Mouse (Mus musculus) macrophage (primary cell): ENCODE measurements around the gene Prkch. TPM values are rescaled to one million over a fixed set of nuclear protein-coding genes. Genes with fewer than 3 reads are reported as not detected.
"Not testable (repeated sequence)": the region's sequence is repeated elsewhere in the genome, so short reads cannot be mapped to it uniquely, and the experiment has no call there.

Experiments used
- H3K27ac ChIP-seq: fragments of 350-480 bp; formaldehyde crosslinking; 2 replicates; pipeline ENCODE4 v1.9.0; 2021
- H3K36me3 ChIP-seq: fragments of 350-480 bp; formaldehyde crosslinking; 2 replicates; pipeline ENCODE4 v1.9.0; 2021; ENCODE audit errors: inconsistent target
- H3K4me3 ChIP-seq: fragments of 350-480 bp; formaldehyde crosslinking; 2 replicates; pipeline ENCODE4 v1.9.0; 2021; ENCODE audit errors: inconsistent target
- H3K79me2 ChIP-seq: fragments of 350-480 bp; formaldehyde crosslinking; 2 replicates; pipeline ENCODE4 v1.9.0; 2021; ENCODE audit errors: inconsistent target
- WGBS: methylation state at CpG from one replicate; pipeline ENCODE4 v1.1.7; 2026; ENCODE audit warnings: inconsistent platforms; ENCODE audit not compliant: missing documents; 5-methylcytosine and 5-hydroxymethylcytosine counted together
- polyA plus RNA-seq: library from polyadenylated mRNA; stranded (reverse); fragments of 250-400 nt; gene quantifications from 3 replicates; pipeline ENCODE4 v1.2.4, GENCODE M21; 2018; ENCODE audit warnings: inconsistent platforms
- total RNA-seq, 78 experiments: library from RNA; depleted of rRNA; stranded (reverse); fragments of 250-400 nt; gene quantifications; 1 replicate in 9 of 78; 2 replicates in 24 of 78; 3 replicates in 43 of 78; 4 replicates in 2 of 78; pipeline ENCODE4 v1.2.4; 2018; ENCODE audit warnings: inconsistent platforms in 56 of 78

Prkch gene
- 100 to 1,000 TPM in 18 of 26 experiments, 10 to 100 TPM in 8; 25.8 to 187 (median 153) TPM for total RNA-seq (2018; cell fraction: chromatin; rRNA removed)
- total RNA-seq (2018; cell fraction: cytosol; rRNA removed): 10 to 100 TPM; 34.1 to 62.5 (median 56.8) TPM
- 100 to 1,000 TPM in 7 of 26 experiments, 10 to 100 TPM in 19; 23.4 to 142 (median 85.8) TPM for total RNA-seq (2018; cell fraction: nucleus; rRNA removed)
- 34.7 to 50.3 TPM (median 37.2 TPM) in 3 replicates for polyA plus RNA-seq

GRCm38 (mm10) chr12:73584610-73585240 is at the start of gene Prkch:
TSS of gene Prkch (plus strand) at chr12:73584796.
- H3K27ac ChIP-seq: peak within 1 kb of the TSS; percentile 54
- H3K4me3 ChIP-seq: peak within 1 kb of the TSS; percentile 91
- H3K36me3 ChIP-seq: no peaks in the 10 kb centered on the region
- peaks cover 44% of the 10 kb centered on the region for H3K79me2 ChIP-seq
- WGBS: under 1% methylated on average over 41 of the region's 61 CpGs

GRCm38 (mm10) chr12:73537499-73538138 is 47.0 kb upstream of the Prkch start:
- no peak overlapping the region for H3K27ac ChIP-seq

DNA sequence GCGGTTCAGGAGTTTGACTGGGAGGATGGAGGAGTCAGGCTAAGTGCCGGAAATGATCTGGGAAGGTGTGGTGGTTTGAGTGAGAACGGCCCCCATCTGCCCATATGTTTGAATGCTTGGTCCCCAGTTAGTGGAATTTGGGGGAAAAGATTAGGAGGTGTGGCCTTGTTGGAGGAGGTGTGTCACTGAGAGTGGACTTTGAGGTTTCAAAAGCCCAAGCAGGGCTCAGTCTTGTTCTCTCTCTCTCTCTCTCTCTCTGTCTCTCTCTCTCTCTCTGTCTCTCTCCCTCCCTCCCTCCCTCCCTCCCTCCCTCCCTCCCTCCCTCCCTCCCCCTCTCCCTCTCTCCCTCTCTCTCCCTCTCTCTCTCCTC is 46.5 kb upstream of the Prkch start:
- not testable (repeated sequence) for H3K79me2 ChIP-seq, H3K36me3 ChIP-seq, H3K27ac ChIP-seq, H3K4me3 ChIP-seq
- WGBS: 44% methylated on average over 3 of the region's 3 CpGs

More at GRCm38 (mm10) chr12:73537499-73538138, 47.0 kb upstream of the Prkch start:
- Histone ChIP-seq H3K79me2 (no peaks in the 10 kb centered on the region), H3K4me3 (no peak overlapping the region), H3K36me3 (no peaks in the 10 kb centered on the region)
- 47% methylated on average over 14 of the region's 17 CpGs for WGBS

DNA sequence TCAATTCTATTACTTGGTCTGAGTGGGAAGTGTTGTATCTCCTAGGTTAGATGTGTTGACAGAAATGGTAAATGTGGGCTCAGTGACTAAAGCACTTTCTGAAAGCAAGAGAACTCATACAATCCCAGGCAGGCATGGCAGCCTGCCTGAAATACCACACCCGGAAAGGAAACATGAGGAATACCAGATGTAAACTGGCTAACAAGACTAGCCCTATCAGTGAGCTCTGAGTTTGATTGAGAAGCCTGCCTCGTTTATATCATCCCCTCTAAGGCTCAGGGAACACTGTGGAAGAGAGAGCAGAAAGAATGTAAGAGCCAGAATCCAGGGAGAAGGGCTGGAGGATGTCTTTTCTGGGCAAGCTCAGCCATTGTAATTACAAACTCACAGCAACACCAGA is 45.4 kb upstream of the Prkch start:
- no peaks in the 10 kb centered on the region for H3K79me2 ChIP-seq
- no peak overlapping the region for H3K27ac ChIP-seq
- 84% methylated on average over 2 of the region's 2 CpGs for WGBS
- H3K4me3 ChIP-seq: no peak overlapping the region
- H3K36me3 ChIP-seq: no peaks in the 10 kb centered on the region

DNA sequence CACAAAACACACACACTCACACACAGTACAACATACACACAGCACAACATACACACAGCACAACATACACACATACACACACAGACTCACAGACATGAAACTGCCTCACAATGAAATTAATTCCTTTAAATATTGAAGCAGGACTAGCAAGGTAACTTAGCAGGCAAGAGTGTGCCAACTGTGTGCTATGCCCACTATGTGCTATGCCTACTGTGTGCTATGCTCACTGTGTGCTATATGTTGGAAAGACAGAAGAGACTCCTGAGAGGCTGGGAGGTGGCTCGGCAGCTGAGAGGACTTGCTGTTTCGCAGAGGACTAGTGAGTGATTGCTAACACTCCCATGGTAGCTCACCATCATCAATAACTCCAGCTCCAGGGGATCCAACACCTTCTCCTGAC is 44.2 kb upstream of the Prkch start:
- no peaks in the 10 kb centered on the region for H3K36me3 ChIP-seq
- no peak overlapping the region for H3K27ac ChIP-seq
- no peaks in the 10 kb centered on the region for H3K79me2 ChIP-seq
- WGBS: 85% methylated on average over 2 of the region's 2 CpGs
- H3K4me3 ChIP-seq: no peak overlapping the region

GRCm38 (mm10) chr12:73543191-73543590 is 41.4 kb upstream of the Prkch start:
- no peak overlapping the region for H3K4me3 ChIP-seq
- WGBS: 96% methylated on average over 4 of the region's 5 CpGs
- H3K79me2 ChIP-seq: no peaks in the 10 kb centered on the region
- H3K27ac ChIP-seq: no peak overlapping the region
- H3K36me3 ChIP-seq: no peaks in the 10 kb centered on the region

DNA sequence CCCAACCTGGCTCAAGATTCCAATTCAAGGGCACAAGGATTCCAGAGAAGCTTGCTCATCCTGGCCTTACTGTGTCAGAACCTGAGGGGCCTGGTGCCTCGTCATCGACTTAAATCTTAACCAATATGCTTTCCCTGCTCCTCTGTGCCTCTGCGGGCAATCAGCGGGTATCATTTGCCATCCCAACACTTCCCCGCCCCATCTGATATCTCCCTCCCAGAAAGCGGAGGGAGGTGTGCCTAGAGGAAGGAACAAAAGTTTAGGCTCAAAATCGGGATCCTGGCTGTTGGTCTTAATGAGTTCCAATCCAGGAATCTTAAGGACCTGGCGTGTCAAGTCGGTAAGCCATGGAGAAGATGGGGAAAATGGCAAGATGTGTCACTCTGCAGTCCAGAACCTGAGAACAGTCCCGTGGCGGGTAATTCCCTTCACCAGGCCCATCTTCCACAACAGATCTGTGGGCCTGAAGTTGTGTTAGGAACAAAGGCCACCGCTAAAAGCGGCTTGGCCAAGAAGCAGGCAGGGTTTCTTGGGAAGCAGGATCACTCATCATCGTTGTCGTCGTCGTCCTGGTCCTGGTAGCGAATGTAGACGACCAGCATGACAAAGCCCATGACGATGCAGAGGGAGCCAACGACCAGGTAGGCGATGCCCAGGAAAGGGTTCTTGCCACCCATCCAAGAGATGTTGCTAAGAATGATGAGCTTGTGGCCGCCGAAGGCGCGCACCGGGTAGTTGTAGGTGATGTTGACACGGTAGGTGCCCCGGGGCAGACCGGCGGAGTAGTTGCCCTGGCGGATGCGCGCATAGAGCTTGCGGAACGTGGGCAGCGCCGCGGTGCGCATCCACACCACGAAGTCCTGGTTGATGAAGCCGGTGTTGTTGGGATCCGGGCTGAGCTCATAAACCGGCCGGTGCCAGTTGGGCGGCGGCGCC is 39.6 kb upstream of the Prkch start:
- Histone ChIP-seq H3K36me3 (no peaks in the 10 kb centered on the region), H3K27ac (no peak overlapping the region), H3K4me3 (no peak overlapping the region), H3K79me2 (no peaks in the 10 kb centered on the region)
- 30% methylated on average over 48 of the region's 48 CpGs for WGBS

DNA sequence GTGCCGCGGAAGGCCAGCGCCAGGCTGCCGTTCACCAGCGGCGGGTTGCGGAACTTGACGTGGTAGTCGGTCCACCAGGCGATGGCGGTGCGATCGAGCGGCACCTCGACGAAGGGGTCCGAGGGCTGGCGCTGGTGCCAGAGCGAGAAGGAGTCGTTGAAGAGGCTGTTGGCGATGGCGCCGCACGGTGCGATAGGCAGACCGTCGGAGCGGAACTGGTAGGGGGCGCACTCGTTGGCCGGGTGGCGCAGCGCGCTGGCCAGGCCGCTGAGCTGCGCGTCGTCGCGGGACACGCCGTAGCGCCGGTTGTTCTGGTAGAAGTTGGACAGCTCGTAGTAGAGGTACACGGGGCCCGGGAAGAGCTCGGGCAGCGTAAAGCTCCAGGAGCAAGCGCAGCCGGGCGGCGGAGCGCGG is 38.9 kb upstream of the Prkch start:
- Histone ChIP-seq H3K79me2 (no peaks in the 10 kb centered on the region), H3K4me3 (no peak overlapping the region), H3K27ac (no peak overlapping the region), H3K36me3 (no peaks in the 10 kb centered on the region)
- WGBS: 5% methylated on average over 55 of the region's 55 CpGs

- Histone ChIP-seq H3K36me3 (no peaks in the 10 kb centered on the region), H3K27ac (no peak within 1 kb of the TSS), H3K79me2 (no peaks in the 10 kb centered on the region), H3K4me3 (no peak within 1 kb of the TSS)
- 14% methylated on average over 50 of the region's 61 CpGs for WGBS
Observed at GRCm38 (mm10) chr12:73546086-73546711, 38.4 kb upstream of the Prkch start, which contains the start of gene Tmem30b. TSS of gene Tmem30b (minus strand) at chr12:73546392.

DNA sequence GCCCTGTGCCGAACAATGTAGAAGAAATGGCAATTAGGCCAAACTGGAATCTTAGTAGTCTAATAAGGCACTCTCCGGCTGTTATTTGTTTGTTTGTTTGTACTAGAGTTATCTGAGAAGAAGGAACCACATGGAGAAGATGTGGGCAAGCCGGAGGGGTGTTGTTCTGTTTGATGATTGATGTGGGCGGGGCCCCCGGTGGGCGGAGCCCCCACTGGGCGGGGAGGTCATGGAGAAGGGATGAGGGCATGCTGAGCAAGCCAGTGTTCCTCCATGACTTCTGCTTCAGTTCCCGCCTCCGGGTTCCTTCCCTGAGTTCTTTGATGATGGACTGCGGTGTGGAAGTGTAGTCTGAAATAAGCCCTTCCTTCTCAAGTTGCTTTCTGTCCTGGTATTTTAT is 37.0 kb upstream of the Prkch start:
- WGBS: 47% methylated on average over 10 of the region's 10 CpGs
- no peak overlapping the region for H3K4me3 ChIP-seq
- H3K79me2 ChIP-seq: no peaks in the 10 kb centered on the region
- H3K36me3 ChIP-seq: no peaks in the 10 kb centered on the region
- H3K27ac ChIP-seq: no peak overlapping the region

- no peak overlapping the region for H3K4me3 ChIP-seq
- H3K27ac ChIP-seq: no peak overlapping the region
- 74% methylated on average over 8 of the region's 8 CpGs for WGBS
- H3K79me2 ChIP-seq: no peaks in the 10 kb centered on the region
- no peaks in the 10 kb centered on the region for H3K36me3 ChIP-seq
Observed at GRCm38 (mm10) chr12:73548259-73548658, 36.3 kb upstream of the Prkch start.

GRCm38 (mm10) chr12:73554155-73554554 is 30.4 kb upstream of the Prkch start:
- 6% methylated on average over 5 of the region's 5 CpGs for WGBS
- H3K79me2 ChIP-seq: no peaks in the 10 kb centered on the region
- no peak overlapping the region for H3K27ac ChIP-seq
- no peaks in the 10 kb centered on the region for H3K36me3 ChIP-seq
- H3K4me3 ChIP-seq: no peak overlapping the region

GRCm38 (mm10) chr12:73558525-73559195 is 25.9 kb upstream of the Prkch start:
- no peak overlapping the region for H3K4me3 ChIP-seq
- 88% methylated on average over 5 of the region's 20 CpGs for WGBS
- no peaks in the 10 kb centered on the region for H3K79me2 ChIP-seq

GRCm38 (mm10) chr12:73560091-73560490 is 24.5 kb upstream of the Prkch start:
- Histone ChIP-seq H3K27ac (no peak overlapping the region), H3K79me2 (no peaks in the 10 kb centered on the region), H3K4me3 (no peak overlapping the region), H3K36me3 (no peaks in the 10 kb centered on the region)
- WGBS: 67% methylated on average over 7 of the region's 7 CpGs

More at GRCm38 (mm10) chr12:73558525-73559195, 25.9 kb upstream of the Prkch start:
- Histone ChIP-seq H3K36me3 (no peaks in the 10 kb centered on the region), H3K27ac (no peak overlapping the region)
